Mouse (Mus musculus) megakaryocyte, embryonic 14.5 days (primary cell): ENCODE measurements around the gene Aldh2.

Experiments
- FLI1 ChIP-seq: IDR thresholded peaks from 2 replicates; pipeline ENCODE4 v1.6.1; 2012; ENCODE audit warnings: low read length, inconsistent platforms, mixed read lengths
- GATA1 ChIP-seq: IDR thresholded peaks from 3 replicates; pipeline ENCODE4 v1.6.1; 2012; ENCODE audit warnings: mixed read lengths, low read length, inconsistent platforms, borderline replicate concordance

DNA sequence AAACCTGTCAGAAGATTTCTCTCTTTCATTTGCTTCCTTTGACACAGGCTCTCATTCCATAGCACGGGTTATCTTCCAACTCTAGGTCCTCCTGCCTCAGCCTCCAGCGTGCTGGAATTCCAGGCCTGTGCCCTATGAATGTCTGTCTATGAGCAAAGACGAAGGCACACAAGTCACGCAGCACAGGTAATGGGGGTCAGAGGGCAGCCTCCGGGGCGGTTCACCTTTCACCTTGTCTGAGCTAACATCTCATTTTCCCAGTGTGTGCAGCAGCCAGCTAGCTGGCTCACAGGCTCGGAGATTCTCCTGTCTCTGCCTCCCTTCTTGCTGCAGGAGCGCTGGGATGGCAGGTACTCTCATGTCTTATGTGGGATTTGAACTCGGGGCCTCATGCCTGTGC lies 46.0 kb upstream of the Aldh2 start:
- TF ChIP-seq FLI1 (no peak), GATA1 (no peak)
